Mouse (Mus musculus): ENCODE data around the gene Igflr1. TPM values are rescaled to one million over a fixed set of nuclear protein-coding genes. Genes with fewer than 3 reads are reported as not detected.

The Igflr1 gene
- polyA plus RNA-seq, 1 experiment from 2014 or later, result 4.5 TPM

- WGBS, result 4% methylated on average over 10 of the region's 10 CpGs
- peak overlapping the region; percentile 93 for H3K27ac ChIP-seq (ENCODE audit: low read length)
- H3K9me3 ChIP-seq (replicated peaks; ENCODE audit: control insufficient read depth, low read length, poor library complexity, severe bottlenecking), result no peaks in the 10 kb centered on the region
- H3K4me3 ChIP-seq (ENCODE audit: low read depth, low read length), result peak overlapping the region; percentile 54
- ATAC-seq, result peak; percentile 72
- peak overlapping the region; percentile 88 for H3K4me2 ChIP-seq (ENCODE audit: low read length)
- no peaks in the 10 kb centered on the region for H3K27me3 ChIP-seq (ENCODE audit: control insufficient read depth, insufficient read depth, low read depth, low read length)
- H3K4me1 ChIP-seq (ENCODE audit: control insufficient read depth, insufficient read depth, low read length), result peaks cover 11% of the 10 kb centered on the region
- peaks cover 12% of the 10 kb centered on the region for H3K36me3 ChIP-seq (ENCODE audit: control insufficient read depth, insufficient read depth, low read length)
- peak overlapping the region; percentile 63 for H3K9ac ChIP-seq (ENCODE audit: low read depth, low read length)
These were observed 13.7 kb upstream of the Igflr1 start for GRCm38 (mm10) chr7:30551445-30552101.

- Histone ChIP-seq H3K4me3 (ENCODE audit: low read depth, low read length) (peak within 1 kb of the TSS; percentile 54), H3K36me3 (ENCODE audit: control insufficient read depth, insufficient read depth, low read length) (peaks cover 19% of the 10 kb centered on the region), H3K27me3 (ENCODE audit: control insufficient read depth, insufficient read depth, low read depth, low read length) (no peaks in the 10 kb centered on the region), H3K27ac (ENCODE audit: low read length) (peak within 1 kb of the TSS; percentile 93), H3K9ac (ENCODE audit: low read depth, low read length) (peak within 1 kb of the TSS; percentile 65), H3K9me3 (replicated peaks; ENCODE audit: control insufficient read depth, low read length, poor library complexity, severe bottlenecking) (no peaks in the 10 kb centered on the region), H3K4me1 (ENCODE audit: control insufficient read depth, insufficient read depth, low read length) (peaks cover 11% of the 10 kb centered on the region), H3K4me2 (ENCODE audit: low read length) (peak within 1 kb of the TSS; percentile 88)
- ATAC-seq, result peak; percentile 96
- WGBS, result under 1% methylated on average over 44 of the region's 44 CpGs
These were observed 12.9 kb upstream of the Igflr1 start, which contains the start of the genes Hspb6 and Proser3 for GRCm38 (mm10) chr7:30552102-30553020. Hspb6 (plus strand) TSS chr7:30552178. Proser3 (minus strand) TSS chr7:30552299.

DNA sequence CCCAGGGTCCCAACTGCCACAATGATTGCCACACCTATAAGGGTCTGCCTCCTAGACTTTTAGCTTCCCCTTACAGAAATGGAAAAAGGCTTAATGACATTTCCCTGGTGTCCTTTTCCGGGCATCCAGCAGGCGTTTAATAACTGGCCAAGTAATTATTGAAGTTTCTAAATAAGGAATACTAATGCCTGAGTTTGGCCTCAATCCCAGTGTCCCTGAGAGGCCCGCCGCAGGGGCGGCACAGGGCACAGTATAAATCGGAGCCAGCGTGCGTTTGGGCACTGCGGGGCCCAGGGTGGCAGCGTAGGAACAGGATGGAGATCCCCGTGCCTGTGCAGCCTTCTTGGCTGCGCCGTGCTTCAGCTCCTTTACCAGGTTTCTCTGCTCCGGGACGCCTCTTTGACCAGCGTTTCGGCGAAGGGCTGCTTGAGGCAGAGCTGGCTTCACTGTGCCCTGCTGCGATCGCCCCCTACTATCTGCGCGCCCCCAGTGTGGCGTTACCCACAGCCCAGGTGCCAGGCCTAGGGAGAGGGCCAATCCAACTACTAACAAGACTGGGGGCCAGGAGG, 12.1 kb upstream of the Igflr1 start:
- ATAC-seq, result no peak
- 7% methylated on average over 23 of the region's 23 CpGs for WGBS
- H3K9ac ChIP-seq (ENCODE audit: low read depth, low read length), result peak overlapping the region; percentile 65
- H3K9me3 ChIP-seq (replicated peaks; ENCODE audit: control insufficient read depth, low read length, poor library complexity, severe bottlenecking), result no peaks in the 10 kb centered on the region
- peak overlapping the region; percentile 88 for H3K4me2 ChIP-seq (ENCODE audit: low read length)
- peak overlapping the region; percentile 79 for H3K27ac ChIP-seq (ENCODE audit: low read length)
- peak overlapping the region; percentile 54 for H3K4me3 ChIP-seq (ENCODE audit: low read depth, low read length)
- H3K36me3 ChIP-seq (ENCODE audit: control insufficient read depth, insufficient read depth, low read length), result peaks cover 19% of the 10 kb centered on the region
- H3K4me1 ChIP-seq (ENCODE audit: control insufficient read depth, insufficient read depth, low read length), result peaks cover 12% of the 10 kb centered on the region
- H3K27me3 ChIP-seq (ENCODE audit: control insufficient read depth, insufficient read depth, low read depth, low read length), result no peaks in the 10 kb centered on the region

DNA sequence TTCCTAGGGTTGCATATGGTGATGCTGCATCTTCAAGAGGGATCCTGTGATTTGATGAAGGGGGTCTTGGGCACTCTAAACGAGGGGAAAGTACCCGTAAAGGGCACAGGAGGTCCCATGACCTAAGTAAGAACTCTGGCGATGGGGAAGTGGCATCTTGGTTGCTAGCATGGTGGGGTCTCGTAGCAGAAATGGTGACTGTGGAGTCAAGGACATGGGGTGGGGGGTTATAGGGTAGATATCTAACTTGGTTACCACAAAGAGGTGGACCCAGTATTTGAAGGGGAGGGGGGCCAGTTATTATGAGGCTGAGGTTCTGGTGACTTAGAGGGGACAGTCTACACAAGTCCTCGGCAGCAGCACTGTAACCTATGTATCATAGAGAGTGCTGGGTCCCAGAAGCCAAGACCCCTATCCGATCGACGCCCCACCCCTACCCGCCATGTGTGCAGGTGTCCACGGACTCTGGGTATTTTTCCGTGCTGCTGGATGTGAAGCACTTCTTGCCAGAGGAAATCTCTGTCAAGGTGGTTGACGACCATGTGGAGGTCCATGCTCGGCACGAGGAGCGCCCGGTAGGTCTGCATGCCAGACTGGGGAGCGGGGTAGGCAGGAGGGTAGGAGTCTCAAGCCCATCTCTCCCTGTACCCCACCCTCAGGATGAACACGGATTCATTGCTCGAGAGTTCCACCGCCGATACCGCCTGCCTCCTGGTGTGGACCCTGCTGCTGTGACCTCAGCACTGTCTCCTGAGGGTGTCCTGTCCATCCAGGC, 11.2 kb upstream of the Igflr1 start:
- Histone ChIP-seq H3K4me3 (ENCODE audit: low read depth, low read length) (no peak overlapping the region), H3K36me3 (ENCODE audit: control insufficient read depth, insufficient read depth, low read length) (peaks cover 19% of the 10 kb centered on the region), H3K9me3 (replicated peaks; ENCODE audit: control insufficient read depth, low read length, poor library complexity, severe bottlenecking) (no peaks in the 10 kb centered on the region), H3K4me1 (ENCODE audit: control insufficient read depth, insufficient read depth, low read length) (peaks cover 21% of the 10 kb centered on the region), H3K27me3 (ENCODE audit: control insufficient read depth, insufficient read depth, low read depth, low read length) (no peaks in the 10 kb centered on the region), H3K4me2 (ENCODE audit: low read length) (peak overlapping the region; percentile 88; the same call in 1 of the 2 replicates), H3K9ac (ENCODE audit: low read depth, low read length) (no peak overlapping the region), H3K27ac (ENCODE audit: low read length) (no peak overlapping the region)
- 86% methylated on average over 22 of the region's 22 CpGs for WGBS
- no peak for ATAC-seq

DNA sequence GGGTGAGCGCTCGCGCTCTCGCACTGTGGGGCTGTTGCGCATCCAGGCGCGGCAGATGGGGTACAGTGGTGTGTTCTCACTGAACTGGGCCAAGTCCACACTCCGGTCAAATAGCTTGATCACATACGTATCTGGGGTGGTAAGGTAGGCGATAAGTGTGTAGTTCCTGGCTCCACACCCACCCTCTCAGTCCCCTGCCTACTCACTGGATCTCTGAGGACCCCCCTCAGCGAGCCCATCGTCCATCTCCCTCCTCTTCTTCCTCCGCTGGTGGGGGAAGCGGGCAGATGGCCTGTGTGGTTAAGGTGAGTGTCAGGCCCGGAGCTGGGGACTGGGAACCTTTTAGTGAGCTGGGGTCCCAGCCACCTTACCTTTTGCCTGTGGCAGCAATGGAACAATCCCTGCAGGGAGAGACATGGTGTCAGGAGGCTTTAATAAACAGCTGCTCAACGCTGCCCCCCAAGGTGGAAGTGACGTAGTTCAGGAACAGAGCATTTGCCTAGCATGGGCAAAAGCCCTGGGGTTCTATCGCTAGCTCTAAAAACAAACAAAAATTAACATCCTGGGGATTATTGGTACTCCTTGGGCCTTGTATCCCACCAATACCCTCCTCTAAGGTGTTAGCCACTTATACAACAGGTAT, 8.2 kb upstream of the Igflr1 start:
- peaks cover 28% of the 10 kb centered on the region for H3K4me1 ChIP-seq (ENCODE audit: control insufficient read depth, insufficient read depth, low read length)
- no peak overlapping the region for H3K4me3 ChIP-seq (ENCODE audit: low read depth, low read length)
- no peak for ATAC-seq
- peaks cover 19% of the 10 kb centered on the region for H3K36me3 ChIP-seq (ENCODE audit: control insufficient read depth, insufficient read depth, low read length)
- no peak overlapping the region for H3K27ac ChIP-seq (ENCODE audit: low read length)
- H3K9ac ChIP-seq (ENCODE audit: low read depth, low read length), result no peak overlapping the region
- H3K4me2 ChIP-seq (ENCODE audit: low read length), result no peak overlapping the region
- 93% methylated on average over 18 of the region's 18 CpGs for WGBS
- H3K9me3 ChIP-seq (replicated peaks; ENCODE audit: control insufficient read depth, low read length, poor library complexity, severe bottlenecking), result no peaks in the 10 kb centered on the region
- no peaks in the 10 kb centered on the region for H3K27me3 ChIP-seq (ENCODE audit: control insufficient read depth, insufficient read depth, low read depth, low read length)

GRCm38 (mm10) chr7:30557901-30558514, 7.2 kb upstream of the Igflr1 start:
- no peak for ATAC-seq
- WGBS, result 85% methylated on average over 13 of the region's 13 CpGs
- no peaks in the 10 kb centered on the region for H3K9me3 ChIP-seq (replicated peaks; ENCODE audit: control insufficient read depth, low read length, poor library complexity, severe bottlenecking)
- no peak overlapping the region for H3K27ac ChIP-seq (ENCODE audit: low read length)
- no peaks in the 10 kb centered on the region for H3K27me3 ChIP-seq (ENCODE audit: control insufficient read depth, insufficient read depth, low read depth, low read length)
- H3K4me2 ChIP-seq (ENCODE audit: low read length), result peak overlapping the region; percentile 92; the same call in 1 of the 2 replicates
- H3K4me1 ChIP-seq (ENCODE audit: control insufficient read depth, insufficient read depth, low read length), result peaks cover 28% of the 10 kb centered on the region
- no peak overlapping the region for H3K4me3 ChIP-seq (ENCODE audit: low read depth, low read length)
- peaks cover 19% of the 10 kb centered on the region for H3K36me3 ChIP-seq (ENCODE audit: control insufficient read depth, insufficient read depth, low read length)
- no peak overlapping the region; the same call in 1 of the 2 replicates for H3K9ac ChIP-seq (ENCODE audit: low read depth, low read length)

DNA sequence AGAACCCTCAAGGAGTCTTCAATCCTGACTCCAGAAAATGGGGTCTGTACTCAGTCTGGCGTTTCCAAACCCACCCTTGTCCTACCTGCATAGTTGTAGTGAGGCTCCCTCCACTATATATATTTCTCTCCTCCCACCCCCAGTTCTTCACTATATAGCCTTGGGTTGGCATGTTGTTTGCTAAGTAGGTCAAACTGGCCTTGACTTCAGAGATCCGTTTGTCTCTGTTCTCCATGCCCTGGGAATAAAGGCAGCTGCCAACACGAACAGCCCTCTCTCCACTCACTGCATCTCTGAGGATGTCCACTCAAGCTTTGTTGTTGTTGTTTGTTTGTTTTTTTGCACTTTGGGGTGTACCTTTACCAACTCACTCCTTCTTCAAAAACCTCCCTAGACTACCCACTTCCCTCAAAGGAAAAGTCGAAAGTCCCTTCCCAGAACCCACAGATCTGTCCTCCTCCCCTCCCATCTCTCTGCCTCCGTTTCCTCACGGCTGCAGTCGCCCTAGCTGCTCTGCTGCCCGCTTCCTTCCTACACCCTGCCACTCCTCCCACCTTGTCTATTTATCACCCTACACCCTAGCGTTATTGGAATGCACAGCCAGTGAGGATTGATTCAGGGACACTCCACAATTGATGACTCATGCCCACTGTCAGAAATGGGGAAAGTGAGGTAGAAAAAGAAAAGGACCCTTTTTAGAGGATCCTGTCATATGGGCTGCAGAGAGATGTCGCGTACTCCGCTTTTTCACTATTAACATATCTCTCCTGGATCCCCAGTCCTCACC, 6.4 kb upstream of the Igflr1 start:
- Histone ChIP-seq H3K27me3 (ENCODE audit: control insufficient read depth, insufficient read depth, low read depth, low read length) (no peaks in the 10 kb centered on the region), H3K4me2 (ENCODE audit: low read length) (peak overlapping the region; percentile 92), H3K36me3 (ENCODE audit: control insufficient read depth, insufficient read depth, low read length) (peaks cover 19% of the 10 kb centered on the region), H3K4me3 (ENCODE audit: low read depth, low read length) (peak overlapping the region; percentile 65), H3K9me3 (replicated peaks; ENCODE audit: control insufficient read depth, low read length, poor library complexity, severe bottlenecking) (no peaks in the 10 kb centered on the region), H3K9ac (ENCODE audit: low read depth, low read length) (peak overlapping the region; percentile 72), H3K27ac (ENCODE audit: low read length) (peak overlapping the region; percentile 72; the same call in 1 of the 2 replicates), H3K4me1 (ENCODE audit: control insufficient read depth, insufficient read depth, low read length) (peaks cover 23% of the 10 kb centered on the region)
- peak; percentile 9; the same call in 1 of the 2 replicates for ATAC-seq
- WGBS, result 15% methylated on average over 12 of the region's 12 CpGs

Measured in midbrain, embryonic 16.5 days (tissue).